Mouse (Mus musculus): ENCODE measurements around the gene Map7.

Map7 gene

DNA sequence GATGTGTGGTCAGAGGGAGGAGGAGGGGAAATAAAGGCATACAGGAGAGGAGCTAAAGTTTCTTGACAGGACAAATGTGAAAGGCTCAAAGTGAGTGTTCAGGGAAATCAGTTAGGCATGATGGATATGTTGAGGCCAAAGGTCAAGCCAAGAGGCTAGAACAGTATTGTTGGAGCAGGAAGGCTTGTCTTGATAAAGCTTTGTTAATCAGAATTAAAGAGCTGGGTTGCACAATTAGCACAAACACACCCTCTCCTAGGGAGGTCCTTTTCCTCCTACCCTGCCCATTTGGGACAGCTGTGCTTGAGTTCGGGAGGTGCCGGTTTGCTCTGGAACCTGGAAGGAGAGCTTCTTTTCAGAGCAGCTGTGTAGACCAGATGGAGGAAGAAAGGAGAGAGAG is 5.2 kb downstream of the Map7 start:
- no peak for DNase-seq (ENCODE audit: low spot score)

DNA sequence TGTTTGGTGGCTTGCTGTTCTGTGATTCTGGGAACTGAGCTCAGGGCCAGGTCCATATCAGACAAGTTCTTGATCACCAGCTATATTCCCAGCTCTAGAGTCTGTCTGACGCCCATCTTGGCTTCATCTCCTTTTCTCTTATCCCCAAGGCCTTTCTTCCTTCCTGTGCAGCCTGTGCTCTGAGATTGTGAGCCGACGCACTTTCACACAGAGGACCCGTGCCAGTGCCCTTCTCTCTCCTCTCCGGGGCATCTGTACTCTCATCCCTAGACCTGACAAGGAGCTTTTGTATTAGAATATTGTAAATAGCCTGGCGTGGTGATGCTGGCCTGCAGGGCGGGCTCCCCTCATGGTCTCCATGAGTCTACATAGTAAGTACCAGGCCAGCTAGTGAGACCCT is 7.1 kb downstream of the Map7 start:
- no peak for DNase-seq (ENCODE audit: low spot score)

DNA sequence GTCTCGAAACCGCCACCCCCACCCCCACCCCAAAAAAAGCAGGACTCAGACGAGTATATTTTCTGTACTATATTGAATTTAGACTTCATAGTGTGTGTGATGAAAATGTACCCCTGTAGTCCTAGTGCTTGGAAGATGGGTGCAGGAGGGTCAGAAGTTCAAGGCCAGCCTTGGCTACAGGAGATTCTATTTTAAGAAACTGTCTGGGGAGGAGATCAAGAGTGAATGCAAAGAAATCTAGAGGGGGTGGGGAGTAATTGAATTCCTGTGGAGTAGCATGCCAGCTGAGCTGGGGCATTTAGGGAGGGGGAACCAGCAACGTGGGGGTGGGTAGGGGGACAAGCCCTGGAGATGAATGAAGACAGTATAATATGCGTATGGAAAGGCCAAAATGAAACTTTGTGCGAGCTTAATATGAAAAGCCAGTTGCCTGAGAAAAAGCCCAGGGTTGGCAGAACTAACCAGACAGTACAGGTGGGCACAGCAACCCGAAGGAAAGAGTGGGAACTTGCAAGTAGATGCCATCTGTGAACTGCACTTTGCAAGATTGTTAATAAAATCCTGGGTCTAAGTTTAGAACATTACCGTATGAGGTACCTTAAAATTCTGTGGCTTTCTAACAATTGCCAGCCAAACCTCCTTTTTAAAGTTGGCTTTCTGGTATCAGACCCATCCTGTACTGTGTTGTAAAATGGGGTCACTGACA is 8.9 kb downstream of the Map7 start:
- DNase-seq (ENCODE audit: low spot score) = no peak

DNA sequence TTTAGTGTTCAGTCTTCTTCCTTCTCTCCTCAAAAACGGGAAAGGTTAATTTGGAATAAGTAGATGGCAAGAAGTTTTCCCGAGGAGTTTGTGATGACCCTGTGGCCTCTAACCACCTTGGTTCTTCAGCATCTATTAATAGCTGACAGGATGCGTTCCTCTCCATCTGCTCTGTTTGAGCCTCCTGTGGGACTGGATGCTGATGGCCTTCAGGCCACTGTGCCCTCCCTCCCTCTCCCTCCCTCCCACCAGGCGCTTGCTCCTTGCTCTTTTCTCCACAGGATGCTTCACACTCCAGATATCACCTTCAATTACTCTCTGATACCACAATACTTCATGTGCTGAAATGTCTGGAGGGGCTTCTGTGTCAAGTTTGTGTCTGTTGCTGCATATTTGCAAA is 10.5 kb downstream of the Map7 start:
- no peak for DNase-seq (ENCODE audit: low spot score)

DNA sequence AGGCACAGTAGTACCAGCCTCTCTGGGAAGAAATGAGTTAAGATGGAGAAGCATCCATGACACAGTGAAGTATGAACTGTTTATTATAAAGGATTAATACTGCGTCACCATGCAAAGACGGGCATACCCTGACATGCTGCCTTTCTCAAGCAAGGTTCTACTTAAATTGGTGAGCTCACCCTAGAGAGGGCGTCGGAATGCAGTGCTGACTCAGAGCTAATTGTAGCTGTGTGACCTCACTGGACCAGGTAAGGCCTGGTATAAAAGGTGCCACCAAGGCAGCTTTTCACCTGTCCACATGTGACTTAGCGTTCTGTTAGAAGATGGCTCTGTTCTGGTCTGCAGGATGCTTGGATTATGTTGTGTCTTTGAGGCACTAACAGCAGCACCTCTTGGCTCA is 11.0 kb downstream of the Map7 start:
- DNase-seq (ENCODE audit: low spot score) = no peak

DNA sequence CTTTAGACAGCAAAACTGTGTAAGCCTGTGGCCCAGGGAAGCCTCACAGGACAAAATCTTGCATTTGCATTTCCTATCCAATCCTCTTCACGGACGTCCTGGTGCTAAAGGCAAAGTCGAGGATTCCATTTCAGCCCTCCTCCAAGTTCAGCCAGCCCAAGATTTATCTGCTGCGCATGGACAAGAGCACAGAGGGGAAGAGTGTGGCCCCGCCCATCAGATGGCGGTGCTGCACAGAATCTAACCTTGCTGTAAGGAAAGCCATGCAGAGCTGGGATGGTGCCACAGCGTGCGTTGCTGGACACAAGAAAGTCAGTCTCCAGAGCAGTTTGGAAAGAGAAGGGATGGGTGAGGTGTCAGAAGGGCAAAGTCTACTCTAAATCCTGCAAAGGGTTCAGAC is 12.6 kb downstream of the Map7 start:
- DNase-seq (ENCODE audit: low spot score) = no peak

DNA sequence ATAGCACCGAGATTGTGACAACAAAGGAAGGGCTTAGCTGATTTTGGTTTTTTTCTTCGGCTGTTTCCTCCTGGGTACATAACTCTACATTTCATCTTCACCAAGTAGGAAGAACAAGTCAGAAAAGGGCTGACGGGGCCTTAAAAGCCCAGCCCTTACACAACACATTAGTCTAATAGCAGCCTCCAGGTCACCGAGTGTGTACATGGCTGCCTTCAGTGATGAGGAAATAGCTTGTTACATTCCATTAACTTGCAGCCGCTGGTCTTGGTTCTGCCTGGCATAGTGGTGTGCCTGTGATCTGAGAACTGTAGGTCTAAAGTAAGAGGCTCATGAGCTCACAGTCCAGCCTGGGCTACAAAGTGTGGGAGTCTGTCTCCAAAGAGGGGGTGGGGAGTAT is 16.5 kb downstream of the Map7 start:
- DNase-seq (ENCODE audit: low spot score) = no peak

DNA sequence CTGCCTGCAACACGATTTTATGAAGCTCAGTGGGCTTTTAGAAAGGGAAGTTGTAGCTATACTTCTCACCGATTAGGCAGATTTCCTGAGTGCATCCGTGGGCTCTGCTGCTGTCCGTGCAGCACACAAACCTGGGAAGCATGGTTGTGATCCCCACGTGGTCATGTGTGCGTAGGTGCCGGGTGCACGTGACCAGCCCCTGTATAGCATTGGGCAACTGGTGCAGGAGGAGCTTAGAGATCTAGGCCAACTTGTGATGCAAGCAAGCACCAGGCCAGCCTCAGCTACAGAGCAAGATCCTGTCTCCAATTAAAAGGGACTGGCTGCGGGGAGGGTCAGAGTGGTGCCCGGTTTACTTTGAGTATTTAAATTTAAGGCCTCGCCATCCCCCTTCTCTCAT is 18.5 kb downstream of the Map7 start:
- peak; percentile 8 for DNase-seq (ENCODE audit: low spot score)

DNA sequence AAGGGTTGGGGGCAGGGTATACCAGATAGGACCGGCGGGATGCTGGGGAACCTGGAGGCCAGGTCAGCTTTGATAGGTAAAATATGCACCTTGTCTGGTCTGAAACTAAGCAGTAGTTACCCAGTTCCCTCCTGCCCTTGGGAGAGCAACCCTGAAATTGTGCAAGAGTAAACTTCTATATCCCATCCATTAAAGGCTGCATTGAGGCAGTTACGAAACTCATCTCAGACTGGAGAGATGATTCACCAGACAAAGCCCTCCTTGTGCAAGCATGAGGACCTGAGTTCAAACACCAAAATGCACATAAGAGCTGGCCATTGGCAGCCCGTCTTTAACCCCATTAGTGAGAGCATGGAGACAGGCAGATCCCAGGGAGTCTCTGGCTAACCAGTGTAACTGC is 19.2 kb downstream of the Map7 start:
- no peak for DNase-seq (ENCODE audit: low spot score)

DNA sequence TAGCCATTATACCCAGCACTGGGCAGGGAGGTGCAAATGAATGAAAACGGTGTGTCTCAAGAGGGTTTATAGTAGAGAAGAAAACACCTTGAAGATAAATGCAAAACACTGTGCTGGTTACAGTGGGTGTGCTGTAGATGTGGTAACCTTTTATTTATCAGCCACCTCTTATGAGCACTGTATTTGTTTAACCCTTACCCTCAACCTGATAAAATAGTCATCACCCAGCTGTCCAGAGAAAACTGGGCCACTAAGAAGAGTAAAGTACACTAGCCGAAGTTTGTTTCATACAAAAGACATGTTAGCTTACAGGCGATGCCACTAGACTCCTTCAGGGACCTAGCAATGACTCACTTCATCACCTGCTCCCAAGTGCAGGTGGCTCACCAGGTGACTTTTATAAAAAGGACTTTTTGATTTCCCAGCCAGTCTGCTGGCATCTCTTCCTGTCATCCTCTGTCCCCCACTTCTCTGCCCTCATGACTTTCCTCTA is 21.0 kb downstream of the Map7 start:
- no peak for DNase-seq (ENCODE audit: low spot score)

DNA sequence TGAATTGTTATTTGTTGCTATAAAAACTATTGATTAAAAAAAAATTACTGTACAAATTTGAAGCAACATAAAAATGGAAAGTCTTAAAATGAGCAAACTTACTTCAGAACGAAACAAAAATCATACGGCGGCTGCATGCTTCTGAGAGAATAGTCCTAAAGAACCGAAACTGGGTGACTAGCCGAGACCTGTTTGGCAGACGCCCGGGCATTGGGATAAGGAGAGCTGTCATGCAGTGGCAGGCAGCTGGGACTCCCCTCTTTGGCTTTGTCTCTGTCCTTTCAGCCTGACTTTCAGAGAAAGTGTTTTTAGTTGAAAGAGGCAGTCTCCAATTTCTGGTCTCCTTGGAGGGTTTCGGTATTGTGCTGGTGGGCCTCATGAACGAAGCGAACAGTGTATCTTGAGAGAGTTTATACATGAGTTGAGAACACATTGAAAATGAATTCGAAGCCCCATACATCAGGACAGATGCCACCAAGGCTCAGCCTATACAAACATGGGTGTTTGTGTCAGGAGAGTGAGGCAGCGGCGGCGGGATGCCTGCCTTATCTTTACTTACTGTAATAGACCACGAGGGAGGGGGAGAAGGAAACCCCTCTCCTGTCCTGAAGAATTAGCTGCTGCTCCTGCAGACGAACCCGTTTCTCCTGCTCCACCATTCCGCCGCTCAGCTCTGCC is 21.8 kb downstream of the Map7 start:
- no peak for DNase-seq (ENCODE audit: low spot score)

DNA sequence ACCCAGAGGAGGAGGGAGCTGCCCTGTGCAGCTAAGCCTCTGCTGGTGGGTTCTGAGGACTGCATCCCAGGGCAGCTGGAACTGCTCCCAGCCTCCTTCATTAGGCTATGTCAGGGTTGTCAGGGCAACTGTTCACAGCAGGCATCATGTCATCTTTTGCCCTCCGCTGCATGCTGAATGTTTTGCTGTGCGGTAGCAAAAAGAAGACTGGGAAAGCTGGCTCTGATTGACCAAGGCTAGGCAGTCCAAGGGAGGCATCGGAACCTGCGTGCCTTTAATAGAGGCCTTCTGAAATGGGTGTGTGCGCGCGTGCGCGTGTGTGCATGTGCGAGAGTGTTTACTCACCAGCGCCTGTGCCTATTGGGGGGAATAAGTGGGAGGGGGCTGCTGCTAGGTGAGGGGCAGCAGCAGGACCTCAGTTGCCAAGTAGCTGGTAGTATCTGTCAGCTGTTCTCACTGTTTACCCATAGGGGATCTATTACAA is 22.4 kb downstream of the Map7 start:
- no peak for DNase-seq (ENCODE audit: low spot score)

DNA sequence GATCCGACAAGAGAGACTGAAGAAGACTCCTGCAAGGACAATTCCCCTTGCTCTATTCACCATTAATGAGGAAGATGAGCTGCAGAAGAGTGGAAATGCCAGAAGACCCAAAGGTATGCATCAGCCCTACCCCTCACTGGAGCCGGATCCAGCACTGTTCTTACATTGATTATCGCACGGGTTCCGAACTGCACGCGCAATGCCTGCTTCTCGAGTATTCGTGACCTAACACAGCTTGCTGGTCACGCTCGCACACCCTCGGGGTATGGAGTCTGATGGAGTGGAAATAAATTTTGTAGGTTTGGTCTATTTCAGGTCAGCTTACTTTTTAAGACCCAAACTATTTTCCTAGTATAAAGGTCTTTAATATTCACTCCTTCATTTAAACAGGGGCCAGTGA is 22.9 kb downstream of the Map7 start:
- DNase-seq (ENCODE audit: low spot score) = no peak

DNA sequence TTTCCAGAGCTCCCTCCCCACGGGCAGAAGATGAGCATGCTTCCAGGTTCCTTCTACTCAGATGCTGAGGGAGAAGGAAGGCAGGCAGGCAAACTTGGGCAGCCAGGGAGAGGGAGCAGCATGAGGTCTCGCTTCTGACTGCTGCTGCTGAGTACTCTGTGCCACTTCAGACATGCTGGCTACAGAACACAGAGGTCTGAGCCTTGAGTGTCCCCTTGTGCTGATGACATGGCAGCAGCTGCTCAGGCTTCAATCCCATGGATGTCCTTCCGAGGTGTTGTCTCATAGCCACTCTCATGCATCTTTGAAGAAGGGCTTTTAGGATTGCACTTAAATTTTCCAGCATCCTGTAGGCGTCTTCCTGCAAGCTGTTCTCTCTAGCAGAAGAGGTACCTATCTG is 23.5 kb downstream of the Map7 start:
- no peak for DNase-seq (ENCODE audit: low spot score)

DNA sequence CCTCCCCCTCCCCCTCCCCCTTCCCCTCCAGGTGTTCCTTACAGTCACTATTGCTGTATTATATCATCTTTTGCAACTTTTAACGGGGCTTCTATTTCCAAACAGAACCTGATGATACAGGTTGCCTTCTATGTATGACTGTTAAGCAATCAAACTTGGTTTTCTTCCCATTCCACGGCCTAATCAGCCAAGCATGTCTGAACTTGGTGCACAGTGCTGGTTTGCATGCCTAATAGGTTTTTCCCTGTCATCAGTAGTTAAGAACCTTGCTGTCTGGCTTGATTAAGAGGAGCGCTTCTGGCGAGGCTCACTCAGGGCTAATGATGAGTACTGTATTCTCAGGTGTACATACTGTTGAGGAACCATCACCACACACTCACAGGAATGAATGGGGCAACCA is 25.5 kb downstream of the Map7 start:
- no peak for DNase-seq (ENCODE audit: low spot score)

DNA sequence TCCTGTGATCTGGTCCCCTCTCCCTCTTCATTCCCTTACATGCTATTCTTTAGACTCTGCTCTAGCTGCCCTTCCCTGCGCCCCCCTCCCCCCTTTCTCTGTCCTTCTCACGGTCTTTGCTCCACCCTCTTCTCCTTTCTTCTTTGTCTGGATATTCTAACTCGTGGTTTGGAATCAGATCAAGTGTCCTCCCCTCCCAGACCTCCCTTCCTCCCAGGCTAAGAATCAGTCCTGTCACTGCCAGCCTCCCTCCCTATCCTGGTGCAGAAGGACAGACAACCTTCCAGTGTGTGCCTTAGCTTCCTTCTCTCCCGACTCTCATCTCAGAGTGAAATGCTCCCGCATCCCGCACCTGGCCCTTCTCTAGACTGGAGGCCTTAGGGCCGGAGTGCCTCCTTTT is 27.8 kb downstream of the Map7 start:
- no peak for DNase-seq (ENCODE audit: low spot score)

DNA sequence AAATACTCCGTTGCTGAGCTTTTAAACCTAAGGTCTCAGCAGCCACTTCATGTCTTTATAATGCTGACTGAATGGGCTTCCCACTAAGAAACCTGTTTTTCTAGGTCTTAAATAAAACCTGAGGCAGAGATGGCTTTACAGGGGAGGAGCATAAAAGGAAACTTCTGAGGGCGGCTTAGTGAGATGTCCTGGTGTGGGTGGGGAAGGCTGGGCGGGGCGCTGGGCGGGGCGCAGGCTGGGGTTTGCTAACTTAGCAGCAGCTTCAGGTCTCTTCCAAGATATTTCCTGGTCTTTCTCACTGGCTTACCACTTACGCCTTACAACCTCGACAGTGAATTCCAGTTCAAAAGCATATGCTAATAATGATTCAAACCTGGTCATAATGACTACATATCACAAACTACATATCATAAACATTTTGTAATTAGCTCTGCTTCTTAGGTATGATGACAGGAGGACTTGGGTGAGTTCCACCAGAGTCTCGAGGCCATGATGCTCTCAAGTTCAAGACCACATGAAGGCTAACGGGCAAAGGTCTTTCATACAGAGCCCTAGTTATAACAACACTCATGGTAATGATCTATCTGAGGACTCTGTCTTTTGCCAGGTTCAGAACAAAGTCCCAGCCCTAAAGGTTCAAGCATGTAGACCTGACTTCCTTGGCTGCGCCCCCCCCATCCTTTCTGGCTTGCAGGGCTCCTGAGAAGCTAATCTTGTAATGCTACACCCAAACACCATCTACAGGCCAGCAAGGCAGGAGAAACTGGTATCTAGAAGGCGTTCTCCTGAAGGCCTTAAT is 30.7 kb downstream of the Map7 start:
- DNase-seq (ENCODE audit: low spot score) = no peak

DNA sequence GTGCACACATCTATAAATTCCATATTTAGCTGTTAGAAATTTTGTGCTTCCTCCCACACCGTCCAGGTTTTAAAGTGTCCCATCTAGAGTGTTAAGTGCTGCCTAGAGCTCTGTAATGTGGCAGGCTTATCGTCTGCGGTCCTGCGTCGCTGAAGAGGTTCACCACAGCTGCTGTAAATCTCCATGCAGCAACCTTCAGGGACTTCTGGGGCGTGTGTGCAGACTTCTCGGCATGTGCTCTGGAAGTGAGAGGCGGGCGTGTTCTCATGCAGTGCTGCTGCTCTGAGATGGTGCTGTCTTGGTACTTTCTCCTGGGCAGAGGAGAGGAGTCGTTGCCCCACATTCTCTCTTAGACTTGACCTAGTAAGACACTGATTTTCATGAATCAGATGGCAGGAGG is 32.9 kb downstream of the Map7 start:
- DNase-seq (ENCODE audit: low spot score) = no peak

DNA sequence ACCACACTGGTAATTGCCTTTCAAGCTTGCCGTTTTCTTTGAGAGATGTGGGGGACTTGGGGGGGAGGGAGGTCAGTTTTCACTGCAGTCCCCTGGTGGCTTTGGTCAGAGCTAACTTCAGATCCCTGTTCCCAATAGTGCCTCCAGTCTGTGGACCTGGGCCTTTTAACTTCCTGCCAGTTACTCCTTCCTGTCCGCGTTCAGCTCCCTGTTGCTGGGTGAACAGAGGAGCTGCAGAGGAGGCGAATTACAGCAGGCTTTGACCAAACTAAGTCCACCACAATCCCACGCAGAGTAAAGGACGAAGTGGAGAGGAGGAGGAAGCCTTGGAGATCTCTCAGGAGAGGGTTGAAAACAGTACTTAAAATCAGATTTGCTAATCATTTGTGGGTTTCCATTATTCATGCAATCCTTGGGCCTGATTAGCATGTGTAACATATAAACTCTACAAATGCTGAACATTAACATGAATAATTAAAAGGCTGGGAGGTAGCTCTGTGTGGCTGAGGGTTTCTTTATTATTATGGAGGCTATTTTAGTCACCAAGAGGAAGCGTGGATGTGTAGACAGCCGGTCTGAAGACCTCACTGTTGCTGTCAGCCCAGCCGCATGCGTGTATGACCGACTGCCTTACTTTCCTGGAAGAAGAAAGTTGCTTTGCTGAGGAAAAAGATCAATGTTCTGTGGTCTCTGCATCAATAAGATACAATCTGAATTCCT is 33.6 kb downstream of the Map7 start:
- no peak for DNase-seq (ENCODE audit: low spot score)

DNA sequence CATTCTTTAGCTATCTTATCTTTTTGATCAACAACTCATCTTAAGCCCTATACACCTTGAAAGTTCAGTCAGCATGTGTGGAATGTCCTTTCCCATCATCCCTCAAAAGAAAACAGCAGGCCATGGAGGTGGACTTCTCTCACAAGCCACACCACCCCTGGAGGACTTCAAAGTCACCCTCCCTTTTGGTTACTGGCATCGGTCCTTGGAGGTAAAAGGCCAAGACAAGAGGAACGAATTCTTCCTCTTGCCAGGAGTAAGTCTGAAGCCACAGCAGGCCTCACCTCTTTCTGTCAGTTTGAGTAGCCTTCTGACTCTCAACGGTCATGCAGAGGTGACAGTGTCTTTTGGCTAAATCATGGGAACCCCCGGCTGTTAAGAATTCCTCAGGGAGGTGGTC is 36.1 kb downstream of the Map7 start:
- DNase-seq (ENCODE audit: low spot score) = no peak

DNA sequence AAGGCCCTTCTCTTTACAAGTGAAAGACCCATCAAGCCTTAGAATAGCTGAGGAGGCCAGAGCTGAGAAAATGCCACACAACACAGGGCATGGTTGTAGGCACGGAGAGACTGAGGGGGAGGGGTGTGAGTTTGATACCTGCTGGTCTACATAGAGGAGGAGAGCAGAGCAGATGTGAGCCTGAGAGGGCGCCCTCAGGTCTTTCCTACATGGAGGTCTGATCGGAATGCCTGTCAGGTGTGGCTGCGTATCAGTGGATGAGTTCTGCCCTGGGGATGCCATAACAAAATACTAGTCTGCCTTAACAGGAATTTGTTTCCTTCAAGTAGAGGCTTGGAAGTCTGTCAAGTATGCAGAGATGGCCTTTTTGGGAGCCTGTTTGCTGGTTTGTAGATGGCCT is 37.0 kb downstream of the Map7 start:
- DNase-seq (ENCODE audit: low spot score) = no peak

DNA sequence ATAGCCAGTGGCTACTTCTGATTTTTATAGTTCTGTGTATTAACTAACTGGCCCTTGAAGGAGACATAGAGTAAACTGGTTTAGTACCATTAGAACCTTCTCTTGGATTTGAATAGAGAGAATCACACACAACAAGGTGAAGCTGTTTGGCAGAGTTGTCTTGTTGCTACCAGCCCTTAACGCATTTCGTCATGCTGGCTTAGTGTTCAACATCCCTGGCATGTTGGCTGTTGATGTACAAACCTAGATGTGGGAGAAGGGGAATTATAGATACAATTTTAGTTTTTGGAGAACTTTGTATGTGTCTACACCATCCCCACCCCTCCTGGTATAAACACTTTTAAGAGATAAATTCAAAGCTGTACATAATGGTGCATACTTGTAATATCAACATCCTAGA is 37.5 kb downstream of the Map7 start:
- DNase-seq (ENCODE audit: low spot score) = no peak
